Mouse (Mus musculus): ENCODE measurements around the gene Rnaseh1. TPM values are rescaled to one million over a fixed set of nuclear protein-coding genes. Genes with fewer than 3 reads are reported as not detected.
A peak's percentile ranks its signal among the peaks of the same experiment; 100 is the strongest.

The Rnaseh1 gene
- polyA plus RNA-seq, 1 experiment, result 16.7 TPM

DNA sequence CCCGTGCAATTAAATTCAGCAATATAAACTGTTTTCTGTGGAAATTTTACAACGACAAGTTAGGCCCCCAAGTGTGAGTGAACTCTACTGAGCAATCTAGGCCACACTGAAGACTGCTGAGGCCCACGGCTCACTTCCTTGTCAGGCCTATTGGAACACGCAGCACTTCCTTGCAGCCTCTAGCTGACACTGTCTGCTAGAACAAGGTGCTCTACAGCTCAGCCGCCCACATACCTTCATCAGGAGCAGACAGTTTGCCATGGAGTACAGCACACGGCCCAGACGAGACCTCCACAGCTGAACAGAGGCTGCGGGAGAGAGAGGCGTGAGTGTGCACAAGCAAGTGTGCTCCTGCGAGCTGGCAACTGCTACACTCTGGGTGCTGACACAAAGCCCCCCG, 51.9 kb downstream of the Rnaseh1 start:
- no peak overlapping the region for H3K27ac ChIP-seq (ENCODE audit: insufficient read depth, low read length)
- H3K4me1 ChIP-seq (ENCODE audit: control insufficient read depth, insufficient read depth, low read length), result no peaks in the 10 kb centered on the region
- TF ChIP-seq CTCF (IDR thresholded peaks at IDR 0.05; ENCODE audit: borderline replicate concordance, insufficient read depth, low read length) (no peak), POLR2A (IDR thresholded peaks at IDR 0.05; ENCODE audit: low read depth, low read length) (no peak)
- no peak overlapping the region for H3K4me3 ChIP-seq (ENCODE audit: insufficient read depth, low read length)

DNA sequence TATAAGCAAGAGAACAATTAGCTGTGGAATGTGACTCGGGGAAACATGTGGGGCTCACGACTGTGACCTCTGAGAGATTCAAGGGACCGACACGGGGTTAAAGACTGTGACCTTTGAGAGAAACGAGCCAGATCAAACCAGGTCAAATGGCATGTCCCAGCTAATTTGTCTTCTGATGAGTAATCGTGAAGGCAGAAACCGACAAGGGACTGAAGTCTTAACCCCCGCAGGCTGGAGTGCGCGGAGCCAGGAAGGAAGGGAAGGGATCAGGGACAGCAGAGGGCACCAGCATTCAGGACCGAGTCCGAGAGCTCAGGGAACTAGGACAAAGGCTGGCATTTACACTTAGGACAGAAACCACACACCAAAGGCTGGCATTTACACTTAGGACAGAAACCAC, 55.0 kb downstream of the Rnaseh1 start:
- no peaks in the 10 kb centered on the region for H3K4me1 ChIP-seq (ENCODE audit: control insufficient read depth, insufficient read depth, low read length)
- H3K27ac ChIP-seq (ENCODE audit: insufficient read depth, low read length), result no peak overlapping the region
- TF ChIP-seq POLR2A (IDR thresholded peaks at IDR 0.05; ENCODE audit: low read depth, low read length), result no peak
- TF ChIP-seq CTCF (IDR thresholded peaks at IDR 0.05; ENCODE audit: borderline replicate concordance, insufficient read depth, low read length), result peak; percentile 14; the same call in 1 of the 2 replicates
- H3K4me3 ChIP-seq (ENCODE audit: insufficient read depth, low read length), result no peak overlapping the region

DNA sequence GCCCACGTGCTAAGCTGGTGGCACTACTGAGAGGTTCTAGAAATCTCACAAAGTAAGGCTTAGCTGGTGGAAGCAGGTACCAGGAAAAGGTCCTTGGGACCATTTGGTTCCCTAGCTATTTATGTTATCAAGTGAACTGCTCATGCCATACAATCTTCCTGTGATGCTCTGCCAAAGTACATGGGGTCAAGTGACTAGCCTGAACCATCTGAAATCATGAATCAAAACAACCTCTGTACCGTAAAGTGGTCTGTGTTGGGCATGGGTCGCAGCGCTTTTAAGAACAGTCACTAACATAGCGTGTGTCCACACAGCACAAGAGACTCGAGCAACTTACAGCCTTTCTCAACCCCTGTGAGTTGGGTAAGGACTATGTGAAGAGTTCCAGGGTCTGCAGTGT, 55.8 kb downstream of the Rnaseh1 start:
- Histone ChIP-seq H3K4me3 (ENCODE audit: insufficient read depth, low read length) (no peak overlapping the region), H3K27ac (ENCODE audit: insufficient read depth, low read length) (no peak overlapping the region), H3K4me1 (ENCODE audit: control insufficient read depth, insufficient read depth, low read length) (no peaks in the 10 kb centered on the region)
- TF ChIP-seq CTCF (IDR thresholded peaks at IDR 0.05; ENCODE audit: borderline replicate concordance, insufficient read depth, low read length) (no peak), POLR2A (IDR thresholded peaks at IDR 0.05; ENCODE audit: low read depth, low read length) (no peak)

DNA sequence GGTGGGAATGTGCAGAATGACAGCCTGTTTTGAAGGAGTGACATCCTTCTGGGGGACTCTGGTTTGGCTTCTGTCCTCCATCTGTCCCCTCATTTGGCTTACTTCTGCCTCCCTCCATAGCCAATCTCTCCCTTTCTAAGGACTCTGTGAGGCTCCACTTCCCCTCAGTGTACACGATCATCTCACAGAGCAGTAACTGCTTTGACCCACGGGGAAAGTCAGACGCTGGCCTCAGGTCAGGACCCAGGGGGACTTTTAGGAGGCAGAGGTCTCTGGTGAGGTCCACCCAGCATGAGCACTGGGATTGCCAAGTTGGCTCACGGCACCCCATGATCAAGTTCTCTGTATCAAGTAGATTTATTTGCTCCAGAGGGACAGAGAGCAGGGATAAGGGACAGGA, 58.8 kb downstream of the Rnaseh1 start:
- no peak overlapping the region for H3K27ac ChIP-seq (ENCODE audit: insufficient read depth, low read length)
- TF ChIP-seq CTCF (IDR thresholded peaks at IDR 0.05; ENCODE audit: borderline replicate concordance, insufficient read depth, low read length) (no peak), POLR2A (IDR thresholded peaks at IDR 0.05; ENCODE audit: low read depth, low read length) (no peak)
- H3K4me1 ChIP-seq (ENCODE audit: control insufficient read depth, insufficient read depth, low read length), result no peaks in the 10 kb centered on the region
- H3K4me3 ChIP-seq (ENCODE audit: insufficient read depth, low read length), result no peak overlapping the region

Other genes starting within 250 kb of the Rnaseh1 start
- not detected in 2 replicates for gene Dcdc2c, start 97.2 kb upstream of the Rnaseh1 start, polyA plus RNA-seq (2011; ENCODE audit: insufficient read length, low read depth, missing spikeins)
- not detected in 2 replicates for gene Allc, start 67.1 kb upstream of the Rnaseh1 start, polyA plus RNA-seq (2011; ENCODE audit: insufficient read length, low read depth, missing spikeins)
- not detected in 2 replicates for gene Colec11, start 26.2 kb upstream of the Rnaseh1 start, polyA plus RNA-seq (2011; ENCODE audit: insufficient read length, low read depth, missing spikeins)
- gene Rps7, start 13.6 kb upstream of the Rnaseh1 start, polyA plus RNA-seq (2011; ENCODE audit: insufficient read length, low read depth, missing spikeins), result 1,187 and 1,359 TPM in 2 replicates
- gene Adi1, start 25.6 kb downstream of the Rnaseh1 start, polyA plus RNA-seq (2011; ENCODE audit: insufficient read length, low read depth, missing spikeins), result 22.0 and 30.6 TPM in 2 replicates
- 19.8 and 20.6 TPM in 2 replicates for gene Trappc12, start 100.9 kb downstream of the Rnaseh1 start, polyA plus RNA-seq (2011; ENCODE audit: insufficient read length, low read depth, missing spikeins)
- 10.7 and 13.7 TPM in 2 replicates for gene Eipr1, start 102.2 kb downstream of the Rnaseh1 start, polyA plus RNA-seq (2011; ENCODE audit: insufficient read length, low read depth, missing spikeins)

Measured in embryonic fibroblast, embryonic 13.5 days (primary cell).